Mouse (Mus musculus) CH12.LX (cell line): ENCODE data around the gene Zfp511. TPM values are rescaled to one million over a fixed set of nuclear protein-coding genes. Genes with fewer than 3 reads are reported as not detected.

Experiments
- DNase-seq: peaks from one replicate; pipeline ENCODE4 v3.0.0-alpha.2; 2013; ENCODE audit errors: extremely low read depth
- H3K27ac ChIP-seq: 2 replicates; pipeline ENCODE4 v1.5.1; 2012; ENCODE audit warnings: low read depth, mild to moderate bottlenecking, control low read depth, moderate library complexity; ENCODE audit not compliant: insufficient read depth
- H3K27me3 ChIP-seq: replicated peaks from 2 replicates; pipeline ENCODE3; 2012; ENCODE audit warnings: inconsistent platforms
- H3K36me3 ChIP-seq, 2 experiments: replicated peaks in 1 of 2; 2 replicates each; pipeline versions ENCODE3 to v1.6.1; 2012; ENCODE audit warnings: inconsistent platforms in 1 of 2, low read length in 1 of 2, mild to moderate bottlenecking in 1 of 2, mixed read lengths in 1 of 2, moderate library complexity in 1 of 2; ENCODE audit not compliant: control insufficient read depth in 1 of 2, insufficient read depth in 1 of 2
- H3K4me1 ChIP-seq, 2 experiments: 2 replicates each; pipeline ENCODE4 v1.6.1; 2012; ENCODE audit warnings: inconsistent platforms in 1 of 2, moderate library complexity in 1 of 2; ENCODE audit not compliant: insufficient read depth in 2 of 2, control insufficient read depth in 1 of 2
- H3K4me2 ChIP-seq: 2 replicates; pipeline ENCODE4 v1.6.1; 2012; ENCODE audit warnings: low read depth, mild to moderate bottlenecking, control low read depth; ENCODE audit not compliant: poor library complexity, insufficient read depth, severe bottlenecking
- H3K4me3 ChIP-seq, 3 experiments: fragments of 150-350 bp in 1 of 3; sonication (generic) in 1 of 3; replicated peaks in 1 of 3; 2 replicates each; pipeline versions ENCODE3 to v1.5.1; 2011 to 2012; ENCODE audit warnings: low read depth in 2 of 3, low read length in 2 of 3, mild to moderate bottlenecking in 2 of 3, moderate library complexity in 2 of 3, control low read depth in 1 of 3, improper control_type of control experiment in 1 of 3, inconsistent platforms in 1 of 3, mixed read lengths in 1 of 3; ENCODE audit not compliant: poor library complexity in 1 of 3
- H3K79me2 ChIP-seq: replicated peaks from 2 replicates; pipeline ENCODE4 v1.6.1; 2012; ENCODE audit warnings: mild to moderate bottlenecking, moderate library complexity; ENCODE audit not compliant: control insufficient read depth, poor library complexity, insufficient read depth, severe bottlenecking; ENCODE audit errors: extremely low read depth
- H3K9ac ChIP-seq: 2 replicates; pipeline ENCODE4 v1.6.1; 2012; ENCODE audit warnings: low read depth, mild to moderate bottlenecking, control low read depth, moderate library complexity; ENCODE audit not compliant: insufficient read depth
- H3K9me3 ChIP-seq: replicated peaks from 2 replicates; pipeline ENCODE3; 2012; ENCODE audit warnings: low read length, inconsistent platforms, mixed read lengths
- E2F4 ChIP-seq: IDR thresholded peaks from 2 replicates; pipeline ENCODE4 v1.6.1; 2011; ENCODE audit warnings: low read depth, low read length, improper control_type of control experiment; ENCODE audit not compliant: insufficient replicate concordance
- ETS1 ChIP-seq: conservative IDR thresholded peaks from 2 replicates; pipeline ENCODE4 v1.6.1; 2012; ENCODE audit warnings: low read depth, mild to moderate bottlenecking, inconsistent platforms, low read length, improper control_type of control experiment, moderate library complexity
- JUN ChIP-seq: IDR thresholded peaks from 2 replicates; pipeline ENCODE4 v1.6.1; 2011; ENCODE audit warnings: low read depth, mild to moderate bottlenecking, low read length, improper control_type of control experiment, moderate library complexity; ENCODE audit not compliant: insufficient read depth
- JUND ChIP-seq: conservative IDR thresholded peaks from 2 replicates; pipeline ENCODE4 v1.6.1; 2011; ENCODE audit warnings: low read depth, low read length, improper control_type of control experiment
- KAT2A ChIP-seq: IDR thresholded peaks from 2 replicates; pipeline ENCODE4 v1.6.1; 2012; ENCODE audit warnings: low read length, improper control_type of control experiment, inconsistent platforms; ENCODE audit not compliant: insufficient replicate concordance
- MAX ChIP-seq: IDR thresholded peaks from 2 replicates; pipeline ENCODE4 v1.6.1; 2011; ENCODE audit warnings: low read length, improper control_type of control experiment
- MXI1 ChIP-seq: IDR thresholded peaks from 2 replicates; pipeline ENCODE4 v1.6.1; 2011; ENCODE audit warnings: mild to moderate bottlenecking, low read depth, low read length, improper control_type of control experiment
- NRF1 ChIP-seq: IDR thresholded peaks from 2 replicates; pipeline ENCODE4 v1.6.1; 2014; ENCODE audit warnings: low read depth, mild to moderate bottlenecking, inconsistent platforms, low read length, improper control_type of control experiment, moderate library complexity
- POLR2AphosphoS2 ChIP-seq: IDR thresholded peaks from 2 replicates; pipeline ENCODE4 v1.6.1; 2011; ENCODE audit warnings: low read depth, low read length, improper control_type of control experiment
- RAD21 ChIP-seq: IDR thresholded peaks from 2 replicates; pipeline ENCODE4 v1.6.1; 2011; ENCODE audit warnings: low read depth, mild to moderate bottlenecking, low read length, improper control_type of control experiment, moderate library complexity
- RCOR1 ChIP-seq: conservative IDR thresholded peaks from 2 replicates; pipeline ENCODE4 v1.6.1; 2012; ENCODE audit warnings: low read depth, mild to moderate bottlenecking, inconsistent platforms, low read length, improper control_type of control experiment
- SIN3A ChIP-seq: IDR thresholded peaks from 2 replicates; pipeline ENCODE4 v1.6.1; 2012; ENCODE audit warnings: low read length, improper control_type of control experiment, inconsistent platforms
- SMC3 ChIP-seq: IDR thresholded peaks from 2 replicates; pipeline ENCODE4 v1.6.1; 2011; ENCODE audit warnings: low read depth, low read length, improper control_type of control experiment
- UBTF ChIP-seq: IDR thresholded peaks from 2 replicates; pipeline ENCODE4 v1.6.1; 2012; ENCODE audit warnings: low read depth, mild to moderate bottlenecking, inconsistent platforms, low read length, improper control_type of control experiment, moderate library complexity
- ZC3H11A ChIP-seq: IDR thresholded peaks from 2 replicates; pipeline ENCODE4 v1.6.1; 2012; ENCODE audit warnings: low read depth, mild to moderate bottlenecking, inconsistent platforms, low read length, improper control_type of control experiment
- ZKSCAN1 ChIP-seq: IDR thresholded peaks from 2 replicates; pipeline ENCODE4 v1.6.1; 2012; ENCODE audit warnings: low read depth, inconsistent platforms, low read length, improper control_type of control experiment, borderline replicate concordance
- dilution Hi-C: fragments of 300-500 bp; cut with MboI; formaldehyde crosslinking; loops from 2 replicates; pipeline ENCODE4 v1.14.3; 2020; ENCODE audit warnings: low sequenced_read_pairs; ENCODE audit not compliant: extremely low pct_unique_long_range_greater_than_20kb, extremely low pct_ligation_motif_present
- in situ Hi-C: fragments of 300-500 bp; cut with MboI; formaldehyde crosslinking; loops from 3 replicates; pipeline ENCODE4 v1.14.3; 2019; ENCODE audit warnings: low sequenced_read_pairs, low pct_ligation_motif_present, low pct_unique_long_range_greater_than_20kb, mixed read lengths
- polyA plus RNA-seq: library from polyadenylated mRNA; unstranded; fragments of >175 nt; gene quantifications from 2 replicates; pipeline ENCODE4 v1.2.1, GENCODE M21; 2012; ENCODE audit warnings: low read depth; ENCODE audit not compliant: insufficient read length
- total RNA-seq, 2 experiments: library from RNA; depleted of rRNA; stranded (reverse); fragments of 300-350 nt in 1 of 2; fragments of >200 nt in 1 of 2; gene quantifications; 2 replicates each; pipeline ENCODE4 v1.2.3; 2012 to 2014

Gene Zfp511
- total and polyA plus RNA-seq, 3 experiments: 41.4 to 52.2 (median 44.6) TPM

DNA sequence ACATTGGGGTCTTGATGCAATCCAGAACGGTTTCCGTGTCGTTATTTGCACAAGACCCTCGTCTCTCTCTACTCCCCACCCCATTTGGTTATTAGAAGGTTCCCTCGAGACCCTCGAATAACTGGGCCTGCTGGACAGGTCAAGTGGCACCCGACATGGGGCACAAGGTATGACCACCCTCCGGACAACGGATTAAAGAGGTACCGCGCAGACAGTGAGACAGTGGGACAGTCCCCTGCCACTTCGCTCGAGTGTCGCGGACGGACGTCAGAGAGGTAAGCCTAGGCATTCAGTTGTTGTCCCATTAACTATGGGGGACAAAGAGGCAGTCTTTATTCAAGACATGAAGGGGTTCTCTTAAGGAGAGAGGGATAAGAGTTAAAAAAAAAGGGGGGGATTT, 24.9 kb upstream of the Zfp511 start:
- Histone ChIP-seq H3K79me2 (no peaks in the 10 kb centered on the region), H3K9ac (no peak overlapping the region), H3K27me3 (no peaks in the 10 kb centered on the region)
- in situ Hi-C loops: no loop called here
- dilution Hi-C loops: no loop called here
- TF ChIP-seq ZC3H11A (no peak), ETS1 (no peak), POLR2AphosphoS2 (no peak)
- TF ChIP-seq, all 38 proteins: peak for 0
- DNase-seq: no peak
- no peak overlapping the region for H3K4me2 ChIP-seq
- H3K27ac ChIP-seq: no peak overlapping the region
- no peak overlapping the region for H3K4me3 ChIP-seq
- H3K36me3 ChIP-seq: peaks cover 17 to 48% of the 10 kb centered on the region in 2 experiments
- no peaks in the 10 kb centered on the region for H3K4me1 ChIP-seq
- H3K9me3 ChIP-seq: peaks cover 3% of the 10 kb centered on the region

DNA sequence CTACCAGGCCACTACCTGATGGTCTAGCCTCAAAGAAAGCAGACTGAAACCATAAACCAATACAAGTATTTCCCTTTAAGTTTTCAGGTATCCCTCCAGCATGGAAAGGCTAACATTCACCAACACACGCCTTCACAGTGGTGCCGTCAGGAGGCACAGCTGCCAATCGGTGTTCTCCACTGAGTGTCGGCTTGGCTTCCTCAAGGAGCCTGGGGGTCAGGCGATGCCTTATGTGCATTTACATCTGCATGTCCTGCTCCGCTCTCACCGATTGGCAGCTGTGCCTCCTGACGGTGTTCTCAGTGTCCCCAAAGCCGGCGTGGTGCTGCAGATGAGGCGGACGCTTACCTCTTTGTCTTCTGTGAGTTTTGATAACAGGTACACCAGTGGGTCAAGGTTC, 4.4 kb upstream of the Zfp511 start:
- Histone ChIP-seq H3K4me2 (no peak overlapping the region), H3K4me1 (peaks cover 3 to 21% of the 10 kb centered on the region in 2 experiments; a peak in 3 of 4 replicates), H3K36me3 (peaks cover 51 to 68% of the 10 kb centered on the region in 2 experiments), H3K27me3 (no peaks in the 10 kb centered on the region), H3K79me2 (peaks cover 19% of the 10 kb centered on the region), H3K4me3 (no peak overlapping the region), H3K9ac (no peak overlapping the region), H3K9me3 (peaks cover 17% of the 10 kb centered on the region), H3K27ac (no peak overlapping the region)
- dilution Hi-C loops: no loop called here
- in situ Hi-C loops: no loop called here
- no peak for TF ChIP-seq MAX
- no peak for TF ChIP-seq JUN
- no peak for TF ChIP-seq JUND
- TF ChIP-seq ETS1: no peak
- TF ChIP-seq SIN3A: no peak
- TF ChIP-seq ZKSCAN1: no peak
- no peak for TF ChIP-seq MXI1
- no peak for TF ChIP-seq SMC3
- TF ChIP-seq RCOR1: no peak
- TF ChIP-seq KAT2A: no peak
- no peak for TF ChIP-seq NRF1
- no peak for TF ChIP-seq E2F4
- no peak for TF ChIP-seq UBTF
- TF ChIP-seq RAD21: no peak
- DNase-seq: no peak
